Mouse (Mus musculus): Measurements from ENCODE around the gene Pgm3. TPM values are rescaled to one million over a fixed set of nuclear protein-coding genes. Genes with fewer than 3 reads are reported as not detected.
"Not testable (repeated sequence)": the region's sequence is repeated elsewhere in the genome, so short reads cannot be mapped to it uniquely, and the experiment has no call there.

Pgm3 gene
- 49.1 and 50.6 TPM in 2 replicates for polyA plus RNA-seq (2015; fragmentation: Nextera tagmentation; extraction: Ambion mirVana)

GRCm38 (mm10) chr9:86571540-86572135 is at the start of gene Pgm3, which contains the start of gene Rwdd2a:
Gene Pgm3, minus strand, starts transcription at chr9:86571842.
Gene Rwdd2a, plus strand, starts transcription at chr9:86571991.
- Histone ChIP-seq H3K9me3 (ENCODE audit: control insufficient read depth, low read length) (no peaks in the 10 kb centered on the region), H3K4me1 (ENCODE audit: control insufficient read depth, insufficient read depth, low read length) (peaks cover 24% of the 10 kb centered on the region), H3K9ac (ENCODE audit: low read depth, low read length) (peak within 1 kb of the TSS; percentile 83), H3K27me3 (replicated peaks; ENCODE audit: control insufficient read depth, insufficient read depth, low read length) (no peaks in the 10 kb centered on the region), H3K36me3 (ENCODE audit: control insufficient read depth, insufficient read depth, low read length) (no peaks in the 10 kb centered on the region), H3K4me3 (ENCODE audit: low read length) (peak within 1 kb of the TSS; percentile 84), H3K4me2 (ENCODE audit: low read depth, low read length) (peak within 1 kb of the TSS; percentile 94), H3K27ac (ENCODE audit: low read length) (peak within 1 kb of the TSS; percentile 87)
- ATAC-seq: peak; percentile 96
- under 1% methylated on average over 59 of the region's 59 CpGs for WGBS

- WGBS: 76% methylated on average over 10 of the region's 10 CpGs
- no peak for ATAC-seq
- Histone ChIP-seq H3K4me2 (ENCODE audit: low read depth, low read length) (no peak overlapping the region), H3K36me3 (ENCODE audit: control insufficient read depth, insufficient read depth, low read length) (no peaks in the 10 kb centered on the region), H3K9ac (ENCODE audit: low read depth, low read length) (no peak overlapping the region), H3K4me1 (ENCODE audit: control insufficient read depth, insufficient read depth, low read length) (no peaks in the 10 kb centered on the region), H3K4me3 (ENCODE audit: low read length) (no peak overlapping the region), H3K27ac (ENCODE audit: low read length) (no peak overlapping the region), H3K9me3 (ENCODE audit: control insufficient read depth, low read length) (no peaks in the 10 kb centered on the region), H3K27me3 (replicated peaks; ENCODE audit: control insufficient read depth, insufficient read depth, low read length) (no peaks in the 10 kb centered on the region)
Measured at GRCm38 (mm10) chr9:86619341-86620139, 47.9 kb upstream of the Pgm3 start.

- H3K36me3 ChIP-seq (ENCODE audit: control insufficient read depth, insufficient read depth, low read length): no peaks in the 10 kb centered on the region
- WGBS: 65% methylated on average over 7 of the region's 7 CpGs
- H3K9ac ChIP-seq (ENCODE audit: low read depth, low read length): no peak overlapping the region
- no peaks in the 10 kb centered on the region for H3K27me3 ChIP-seq (replicated peaks; ENCODE audit: control insufficient read depth, insufficient read depth, low read length)
- H3K27ac ChIP-seq (ENCODE audit: low read length): no peak overlapping the region
- no peaks in the 10 kb centered on the region for H3K9me3 ChIP-seq (ENCODE audit: control insufficient read depth, low read length)
- no peak for ATAC-seq
- H3K4me3 ChIP-seq (ENCODE audit: low read length): no peak overlapping the region
- no peak overlapping the region for H3K4me2 ChIP-seq (ENCODE audit: low read depth, low read length)
- H3K4me1 ChIP-seq (ENCODE audit: control insufficient read depth, insufficient read depth, low read length): no peaks in the 10 kb centered on the region
Measured at GRCm38 (mm10) chr9:86617837-86618492, 46.3 kb upstream of the Pgm3 start.

- H3K9ac ChIP-seq (ENCODE audit: low read depth, low read length): no peak overlapping the region
- H3K4me3 ChIP-seq (ENCODE audit: low read length): no peak overlapping the region
- H3K4me2 ChIP-seq (ENCODE audit: low read depth, low read length): no peak overlapping the region
- no peaks in the 10 kb centered on the region for H3K27me3 ChIP-seq (replicated peaks; ENCODE audit: control insufficient read depth, insufficient read depth, low read length)
- ATAC-seq: peak; percentile 82
- H3K27ac ChIP-seq (ENCODE audit: low read length): no peak overlapping the region
- WGBS: 55% methylated on average over 1 of the region's 1 CpGs
- H3K4me1 ChIP-seq (ENCODE audit: control insufficient read depth, insufficient read depth, low read length): no peaks in the 10 kb centered on the region
- no peaks in the 10 kb centered on the region for H3K36me3 ChIP-seq (ENCODE audit: control insufficient read depth, insufficient read depth, low read length)
- no peaks in the 10 kb centered on the region for H3K9me3 ChIP-seq (ENCODE audit: control insufficient read depth, low read length)
Measured at GRCm38 (mm10) chr9:86615765-86616164, 44.1 kb upstream of the Pgm3 start.

- ATAC-seq: no peak
- no peaks in the 10 kb centered on the region for H3K9me3 ChIP-seq (ENCODE audit: control insufficient read depth, low read length)
- no peak overlapping the region for H3K9ac ChIP-seq (ENCODE audit: low read depth, low read length)
- no peak overlapping the region for H3K4me3 ChIP-seq (ENCODE audit: low read length)
- H3K27ac ChIP-seq (ENCODE audit: low read length): no peak overlapping the region
- H3K4me1 ChIP-seq (ENCODE audit: control insufficient read depth, insufficient read depth, low read length): no peaks in the 10 kb centered on the region
- H3K36me3 ChIP-seq (ENCODE audit: control insufficient read depth, insufficient read depth, low read length): no peaks in the 10 kb centered on the region
- no peak overlapping the region for H3K4me2 ChIP-seq (ENCODE audit: low read depth, low read length)
- WGBS: 93% methylated on average over 4 of the region's 4 CpGs
- no peaks in the 10 kb centered on the region for H3K27me3 ChIP-seq (replicated peaks; ENCODE audit: control insufficient read depth, insufficient read depth, low read length)
Measured at GRCm38 (mm10) chr9:86612091-86612490, 40.4 kb upstream of the Pgm3 start.

- H3K4me1 ChIP-seq (ENCODE audit: control insufficient read depth, insufficient read depth, low read length): no peaks in the 10 kb centered on the region
- ATAC-seq: no peak
- H3K9ac ChIP-seq (ENCODE audit: low read depth, low read length): no peak overlapping the region
- H3K4me3 ChIP-seq (ENCODE audit: low read length): no peak overlapping the region
- H3K27me3 ChIP-seq (replicated peaks; ENCODE audit: control insufficient read depth, insufficient read depth, low read length): no peaks in the 10 kb centered on the region
- no peak overlapping the region for H3K4me2 ChIP-seq (ENCODE audit: low read depth, low read length)
- H3K9me3 ChIP-seq (ENCODE audit: control insufficient read depth, low read length): no peaks in the 10 kb centered on the region
- no peaks in the 10 kb centered on the region for H3K36me3 ChIP-seq (ENCODE audit: control insufficient read depth, insufficient read depth, low read length)
- H3K27ac ChIP-seq (ENCODE audit: low read length): no peak overlapping the region
- 64% methylated on average over 6 of the region's 6 CpGs for WGBS
Measured at GRCm38 (mm10) chr9:86605776-86606175, 34.1 kb upstream of the Pgm3 start.

GRCm38 (mm10) chr9:86599723-86600303 is 28.2 kb upstream of the Pgm3 start:
- no peak overlapping the region for H3K9ac ChIP-seq (ENCODE audit: low read depth, low read length)
- no peak overlapping the region for H3K4me2 ChIP-seq (ENCODE audit: low read depth, low read length)
- no peak overlapping the region for H3K27ac ChIP-seq (ENCODE audit: low read length)
- no peaks in the 10 kb centered on the region for H3K9me3 ChIP-seq (ENCODE audit: control insufficient read depth, low read length)
- peak; percentile 87 for ATAC-seq
- no peaks in the 10 kb centered on the region for H3K27me3 ChIP-seq (replicated peaks; ENCODE audit: control insufficient read depth, insufficient read depth, low read length)
- WGBS: 26% methylated on average over 8 of the region's 8 CpGs
- H3K4me1 ChIP-seq (ENCODE audit: control insufficient read depth, insufficient read depth, low read length): no peaks in the 10 kb centered on the region
- H3K4me3 ChIP-seq (ENCODE audit: low read length): no peak overlapping the region
- no peaks in the 10 kb centered on the region for H3K36me3 ChIP-seq (ENCODE audit: control insufficient read depth, insufficient read depth, low read length)

GRCm38 (mm10) chr9:86596983-86597382 is 25.3 kb upstream of the Pgm3 start:
- H3K4me3 ChIP-seq (ENCODE audit: low read length); H3K36me3 ChIP-seq (ENCODE audit: control insufficient read depth, insufficient read depth, low read length); H3K9ac ChIP-seq (ENCODE audit: low read depth, low read length); ATAC-seq; H3K27ac ChIP-seq (ENCODE audit: low read length); H3K9me3 ChIP-seq (ENCODE audit: control insufficient read depth, low read length); H3K4me2 ChIP-seq (ENCODE audit: low read depth, low read length); H3K27me3 ChIP-seq (replicated peaks; ENCODE audit: control insufficient read depth, insufficient read depth, low read length); H3K4me1 ChIP-seq (ENCODE audit: control insufficient read depth, insufficient read depth, low read length): not testable (repeated sequence)

GRCm38 (mm10) chr9:86594357-86594767 is 22.7 kb upstream of the Pgm3 start:
- WGBS: 50% methylated on average over 10 of the region's 10 CpGs
- ATAC-seq: peak; percentile 65

More at GRCm38 (mm10) chr9:86594357-86594767, 22.7 kb upstream of the Pgm3 start:
- not testable (repeated sequence) for H3K36me3 ChIP-seq (ENCODE audit: control insufficient read depth, insufficient read depth, low read length); H3K4me3 ChIP-seq (ENCODE audit: low read length); H3K4me2 ChIP-seq (ENCODE audit: low read depth, low read length); H3K9ac ChIP-seq (ENCODE audit: low read depth, low read length); H3K4me1 ChIP-seq (ENCODE audit: control insufficient read depth, insufficient read depth, low read length); H3K27ac ChIP-seq (ENCODE audit: low read length); H3K27me3 ChIP-seq (replicated peaks; ENCODE audit: control insufficient read depth, insufficient read depth, low read length); H3K9me3 ChIP-seq (ENCODE audit: control insufficient read depth, low read length)
